Mouse (Mus musculus) hindbrain, embryonic 14.5 days (tissue): ENCODE measurements around the gene Kcnq4. TPM values are rescaled to one million over a fixed set of nuclear protein-coding genes. Genes with fewer than 3 reads are reported as not detected.

Experiments
- ATAC-seq: fragments of 200-750 bp; cut with Nextera tagmentation; 2 replicates; pipeline ENCODE4 v1.8.0; 2017; ENCODE audit warnings: moderate number of reproducible peaks, mild to moderate bottlenecking, moderate TSS enrichment, moderate library complexity; ENCODE audit not compliant: low FRiP score
- DNase-seq: peaks from one replicate; pipeline ENCODE4 v3.0.0-alpha.2; 2015; ENCODE audit warnings: low spot score
- H3K27ac ChIP-seq: fragments of 300-500 bp; sonication (generic); 2 replicates; pipeline ENCODE4 v1.5.1; 2014; ENCODE audit warnings: mild to moderate bottlenecking, moderate library complexity
- H3K27me3 ChIP-seq: fragments of 300-500 bp; sonication (generic); 2 replicates; pipeline ENCODE4 v1.6.1; 2014; ENCODE audit warnings: mild to moderate bottlenecking, low read length, mixed read lengths; ENCODE audit not compliant: control insufficient read depth, insufficient read depth
- H3K36me3 ChIP-seq: fragments of 300-500 bp; sonication (generic); replicated peaks from 2 replicates; pipeline ENCODE4 v1.6.1; 2014; ENCODE audit not compliant: control insufficient read depth, insufficient read depth
- H3K4me1 ChIP-seq: fragments of 300-500 bp; sonication (generic); replicated peaks from 2 replicates; pipeline ENCODE4 v1.6.1; 2014; ENCODE audit warnings: antibody characterized with exemption, low read length, mixed read lengths; ENCODE audit not compliant: control insufficient read depth, insufficient read depth
- H3K4me2 ChIP-seq: fragments of 300-500 bp; sonication (generic); replicated peaks from 2 replicates; pipeline ENCODE4 v1.6.1; 2014; ENCODE audit warnings: mild to moderate bottlenecking, moderate library complexity
- H3K4me3 ChIP-seq: fragments of 300-500 bp; sonication (generic); replicated peaks from 2 replicates; pipeline ENCODE4 v1.5.1; 2014; ENCODE audit warnings: mild to moderate bottlenecking, low read length
- H3K9ac ChIP-seq: fragments of 300-500 bp; sonication (generic); 2 replicates; pipeline ENCODE4 v1.6.1; 2014
- H3K9me3 ChIP-seq: fragments of 300-500 bp; sonication (generic); 2 replicates; pipeline ENCODE4 v1.6.1; 2016; ENCODE audit warnings: low read length; ENCODE audit not compliant: control insufficient read depth
- WGBS: fragments of 180-500 bp; shearing (Covaris S2); extraction: QIAGEN DNeasy Blood & Tissue Kit; methylation state at CpG from one replicate; pipeline ENCODE4 v1.1.7; 2014; 5-methylcytosine and 5-hydroxymethylcytosine counted together
- polyA plus RNA-seq: library from polyadenylated mRNA; unstranded; fragments of >200 nt; fragmentation: Nextera tagmentation; extraction: Ambion mirVana; gene quantifications from 2 replicates; pipeline ENCODE4 v1.2.1, GENCODE M21; 2014

Gene Kcnq4
- polyA plus RNA-seq, 1 experiment from 2014 or later: 6.2 TPM

GRCm38 (mm10) chr4:120689317-120689716, 59.1 kb downstream of the Kcnq4 start:
- Histone ChIP-seq H3K9me3 (no peaks in the 10 kb centered on the region), H3K27ac (no peak overlapping the region), H3K36me3 (no peaks in the 10 kb centered on the region), H3K9ac (no peak overlapping the region), H3K4me3 (no peak overlapping the region), H3K4me1 (0 out of 2 replicates have a peak, but pooled peaks cover 4% of the 10 kb centered on the region), H3K4me2 (no peak overlapping the region), H3K27me3 (no peaks in the 10 kb centered on the region)
- 74% methylated on average over 6 of the region's 6 CpGs for WGBS
- ATAC-seq (no peak), DNase-seq (no peak)

- no peak overlapping the region for H3K4me2 ChIP-seq
- no peaks in the 10 kb centered on the region for H3K36me3 ChIP-seq
- 24% methylated on average over 6 of the region's 6 CpGs for WGBS
- 0 out of 2 replicates have a peak, but pooled peaks cover 4% of the 10 kb centered on the region for H3K4me1 ChIP-seq
- no peaks in the 10 kb centered on the region for H3K27me3 ChIP-seq
- no peak overlapping the region for H3K9ac ChIP-seq
- no peak overlapping the region for H3K27ac ChIP-seq
- DNase-seq (no peak), ATAC-seq (0 out of 2 replicates have a peak, but pooled peaks have one; percentile 27)
- no peaks in the 10 kb centered on the region for H3K9me3 ChIP-seq
- no peak overlapping the region for H3K4me3 ChIP-seq
These were observed 61.1 kb downstream of the Kcnq4 start for GRCm38 (mm10) chr4:120687282-120687681.

- ATAC-seq: no peak
- Histone ChIP-seq H3K27ac (no peak overlapping the region), H3K4me3 (no peak overlapping the region), H3K9me3 (no peaks in the 10 kb centered on the region), H3K4me1 (0 out of 2 replicates have a peak, but pooled peaks cover 4% of the 10 kb centered on the region), H3K9ac (no peak overlapping the region), H3K4me2 (no peak overlapping the region), H3K27me3 (no peaks in the 10 kb centered on the region), H3K36me3 (no peaks in the 10 kb centered on the region)
- no peak for DNase-seq
- 43% methylated on average over 9 of the region's 9 CpGs for WGBS
These were observed 65.0 kb downstream of the Kcnq4 start for GRCm38 (mm10) chr4:120683278-120683997.

GRCm38 (mm10) chr4:120682168-120682567, 66.2 kb downstream of the Kcnq4 start:
- WGBS: 33% methylated on average over 10 of the region's 10 CpGs
- ATAC-seq (no peak), DNase-seq (peak; percentile 67)
- Histone ChIP-seq H3K4me1 (0 out of 2 replicates have a peak, but pooled peaks cover under 1% of the 10 kb centered on the region), H3K4me2 (no peak overlapping the region), H3K4me3 (no peak overlapping the region), H3K27ac (no peak overlapping the region), H3K9me3 (no peaks in the 10 kb centered on the region), H3K9ac (no peak overlapping the region), H3K27me3 (no peaks in the 10 kb centered on the region), H3K36me3 (no peaks in the 10 kb centered on the region)

- no peaks in the 10 kb centered on the region for H3K4me1 ChIP-seq
- H3K4me3 ChIP-seq: no peak overlapping the region
- H3K27me3 ChIP-seq: no peaks in the 10 kb centered on the region
- no peaks in the 10 kb centered on the region for H3K36me3 ChIP-seq
- H3K9me3 ChIP-seq: no peaks in the 10 kb centered on the region
- DNase-seq (peak; percentile 74), ATAC-seq (no peak)
- no peak overlapping the region for H3K27ac ChIP-seq
- no peak overlapping the region for H3K4me2 ChIP-seq
- WGBS: 56% methylated on average over 7 of the region's 7 CpGs
- H3K9ac ChIP-seq: no peak overlapping the region
These were observed 67.5 kb downstream of the Kcnq4 start for GRCm38 (mm10) chr4:120680953-120681352.

GRCm38 (mm10) chr4:120675640-120676039, 72.8 kb downstream of the Kcnq4 start:
- H3K4me3 ChIP-seq: no peak overlapping the region
- H3K27ac ChIP-seq: no peak overlapping the region
- H3K4me1 ChIP-seq: no peaks in the 10 kb centered on the region
- H3K36me3 ChIP-seq: no peaks in the 10 kb centered on the region
- no peaks in the 10 kb centered on the region for H3K9me3 ChIP-seq
- no peak overlapping the region for H3K9ac ChIP-seq
- no peaks in the 10 kb centered on the region for H3K27me3 ChIP-seq
- no peak overlapping the region for H3K4me2 ChIP-seq
- DNase-seq: no peak
- WGBS: 76% methylated on average over 2 of the region's 2 CpGs
- ATAC-seq: no peak

- Histone ChIP-seq H3K9me3 (no peaks in the 10 kb centered on the region), H3K4me1 (no peaks in the 10 kb centered on the region), H3K36me3 (no peaks in the 10 kb centered on the region), H3K4me3 (no peak overlapping the region), H3K27ac (no peak overlapping the region), H3K4me2 (no peak overlapping the region), H3K9ac (no peak overlapping the region), H3K27me3 (no peaks in the 10 kb centered on the region)
- ATAC-seq (no peak), DNase-seq (no peak)
- 83% methylated on average over 8 of the region's 8 CpGs for WGBS
These were observed 73.5 kb downstream of the Kcnq4 start for GRCm38 (mm10) chr4:120674775-120675451.

- Histone ChIP-seq H3K4me1 (no peaks in the 10 kb centered on the region), H3K9me3 (no peaks in the 10 kb centered on the region), H3K4me3 (no peak overlapping the region), H3K36me3 (no peaks in the 10 kb centered on the region), H3K27ac (no peak overlapping the region), H3K4me2 (no peak overlapping the region), H3K9ac (no peak overlapping the region), H3K27me3 (peaks cover 5% of the 10 kb centered on the region)
- ATAC-seq (no peak), DNase-seq (no peak)
- WGBS: 82% methylated on average over 3 of the region's 3 CpGs
These were observed 74.8 kb downstream of the Kcnq4 start for GRCm38 (mm10) chr4:120673606-120674005.

- 50% methylated on average over 12 of the region's 12 CpGs for WGBS
- H3K36me3 ChIP-seq: no peaks in the 10 kb centered on the region
- peaks cover 10% of the 10 kb centered on the region for H3K4me1 ChIP-seq
- H3K9ac ChIP-seq: no peak overlapping the region
- peaks cover 22% of the 10 kb centered on the region for H3K27me3 ChIP-seq
- ATAC-seq (no peak), DNase-seq (no peak)
- H3K4me3 ChIP-seq: no peak overlapping the region
- no peak overlapping the region for H3K4me2 ChIP-seq
- H3K27ac ChIP-seq: no peak overlapping the region
- no peaks in the 10 kb centered on the region for H3K9me3 ChIP-seq
These were observed 77.4 kb downstream of the Kcnq4 start for GRCm38 (mm10) chr4:120671046-120671445.
